Comparison of ENCODE assay signal across 13 mouse cellular contexts in genomic region chr12:27065011-27065517, GRCm38 (mm10).
DNase-seq lines count a peak whose midpoint lies in the region; ATAC-seq lines count a peak whose summit lies in the region.
"Had no signal": no experiment of that assay in that cellular context is flagged by ENCODE, and none has a peak within 500 bp of the region (broad histone marks: within the 10 kb centered on the region; RNA-seq: fewer than 3 reads in every experiment).

No protein-coding gene starts in this region.

- H3K36me3 ChIP-seq in forebrain, embryonic 11.5 days (ENCODE audit: control insufficient read depth, insufficient read depth, low read length): no peaks in the 10 kb centered on the region
- H3K36me3 ChIP-seq in kidney, embryonic 16.5 days (ENCODE audit: insufficient read depth, low read length): no peaks in the 10 kb centered on the region
- H3K36me3 ChIP-seq: lung, embryonic 15.5 days had no signal

- ATAC-seq in forebrain, embryonic 11.5 days (replicated peaks; ENCODE audit: low FRiP score): peak; percentile 88
- ATAC-seq in kidney, embryonic 16.5 days (ENCODE audit: low FRiP score, low TSS enrichment): no peak

- no peaks in the 10 kb centered on the region for H3K9me3 ChIP-seq in forebrain, embryonic 11.5 days (ENCODE audit: control insufficient read depth, low read length)
- H3K9me3 ChIP-seq in kidney, embryonic 16.5 days (ENCODE audit: low read length): no peaks in the 10 kb centered on the region
- H3K9me3 ChIP-seq: lung, embryonic 15.5 days had no signal

- H3K4me2 ChIP-seq in forebrain, embryonic 11.5 days (ENCODE audit: low read depth, low read length, severe bottlenecking): peak overlapping the region; percentile 42
- H3K4me2 ChIP-seq in kidney, embryonic 16.5 days (replicated peaks; ENCODE audit: low read depth, low read length): no peak overlapping the region
- H3K4me2 ChIP-seq: heart, embryonic 11.5 days; lung, embryonic 15.5 days had no signal

- H3K4me3 ChIP-seq in forebrain, embryonic 11.5 days (ENCODE audit: low read depth, low read length): 0 out of 2 replicates have a peak overlapping the region, but pooled peaks have one; percentile 9
- no peak overlapping the region for H3K4me3 ChIP-seq in kidney, embryonic 16.5 days (ENCODE audit: low read length)
- H3K4me3 ChIP-seq: lung, embryonic 15.5 days had no signal

- WGBS in forebrain, embryonic 11.5 days: 13% methylated on average over 9 of the region's 9 CpGs
- 41% methylated on average over 9 of the region's 9 CpGs for WGBS in kidney, embryonic 16.5 days

- DNase-seq in right cerebral cortex, postnatal 10 days (ENCODE audit: low spot score in 2 of 2): peak; percentile 49 to 71
- DNase-seq in right cerebral cortex, adult 18-20 months: no peak
- peak; percentile 83 for DNase-seq in forebrain, embryonic 11.5 days (ENCODE audit: low spot score)
- DNase-seq in mesoderm, embryonic 11.5 days (ENCODE audit: low read depth, low spot score): peak; percentile 70
- DNase-seq in retina, embryonic 14.5 days (ENCODE audit: low spot score): peak; percentile 41
- no peak for DNase-seq in heart, postnatal 14 days
- DNase-seq in spleen, postnatal 10 days (ENCODE audit: low spot score in 2 of 2): no peak
- DNase-seq: adrenal gland, adult 8-10 months; cerebellum, postnatal 36 days; kidney, adult 18-20 months had no signal

- H3K4me1 ChIP-seq in forebrain, embryonic 11.5 days (replicated peaks; ENCODE audit: control insufficient read depth, insufficient read depth, low read length): peaks cover 34% of the 10 kb centered on the region
- H3K4me1 ChIP-seq in kidney, embryonic 16.5 days (ENCODE audit: insufficient read depth, low read length): peaks cover 29% of the 10 kb centered on the region

- H3K27me3 ChIP-seq in forebrain, embryonic 11.5 days (ENCODE audit: control insufficient read depth, insufficient read depth, low read length): no peaks in the 10 kb centered on the region
- no peaks in the 10 kb centered on the region for H3K27me3 ChIP-seq in kidney, embryonic 16.5 days (ENCODE audit: insufficient read depth, low read length)
- H3K27me3 ChIP-seq: lung, embryonic 15.5 days had no signal

- peak overlapping the region; percentile 30 for H3K9ac ChIP-seq in forebrain, embryonic 11.5 days (ENCODE audit: low read length)
- H3K9ac ChIP-seq in kidney, embryonic 16.5 days (replicated peaks; ENCODE audit: low read length): no peak overlapping the region
- H3K9ac ChIP-seq: lung, embryonic 15.5 days had no signal

- H3K27ac ChIP-seq in forebrain, embryonic 11.5 days (ENCODE audit: low read depth, low read length): peak overlapping the region; percentile 87
- no peak overlapping the region for H3K27ac ChIP-seq in kidney, embryonic 16.5 days (ENCODE audit: low read length)
- H3K27ac ChIP-seq: lung, embryonic 15.5 days had no signal

- intact Hi-C loops in heart, postnatal 14 days (cut with DNase I): no loop called here

Comparison
In these comparisons a context has a peak if more than half of its experiments do, and no peak if none do; other contexts are left out.
1. DNase-seq: peak in right cerebral cortex, postnatal 10 days (2 of 2), forebrain, embryonic 11.5 days (single experiment), mesoderm, embryonic 11.5 days (single experiment) and retina, embryonic 14.5 days (single experiment); none in right cerebral cortex, adult 18-20 months (single experiment), heart, postnatal 14 days (0 of 2) and spleen, postnatal 10 days (0 of 2).